Mouse (Mus musculus): ENCODE data around the gene Tnfrsf4. TPM values are rescaled to one million over a fixed set of nuclear protein-coding genes. Genes with fewer than 3 reads are reported as not detected.

Gene Tnfrsf4
- polyA plus RNA-seq, 1 experiment from 2014 or later: 0.50 TPM

DNA sequence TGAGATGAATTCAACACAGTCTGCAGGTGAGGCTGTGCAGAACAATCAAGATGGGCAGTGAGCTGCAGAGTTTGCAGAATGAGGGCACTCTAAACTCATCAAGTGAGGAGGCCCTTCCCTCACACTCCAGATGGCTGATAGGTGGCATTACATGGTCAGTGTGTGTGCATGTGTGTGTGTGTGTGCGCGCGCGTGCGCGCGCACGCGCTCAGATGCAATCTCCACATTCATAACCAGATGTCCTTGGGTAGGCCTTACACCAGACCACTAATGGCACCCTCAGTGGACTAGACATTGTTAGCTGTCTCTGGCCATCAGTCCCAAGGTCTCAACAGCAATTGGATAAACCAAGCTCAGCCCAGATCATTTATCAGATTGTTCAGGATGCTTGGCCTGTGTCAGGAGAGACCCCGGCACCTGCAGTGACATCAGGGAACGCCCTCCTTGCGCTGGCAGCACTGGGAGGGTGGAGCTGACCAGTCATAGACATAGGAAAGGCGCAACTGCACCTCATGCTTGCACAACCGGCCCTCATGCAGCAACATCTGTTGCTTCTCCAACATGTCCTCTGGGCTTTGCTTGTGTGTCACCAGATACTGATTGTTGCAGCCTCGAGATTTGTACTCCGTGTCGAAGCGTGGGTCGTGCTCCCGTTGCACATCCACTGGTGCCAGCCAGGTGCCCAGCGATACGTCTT, 22.3 kb upstream of the Tnfrsf4 start:
- Histone ChIP-seq H3K27me3 (replicated peaks; ENCODE audit: control insufficient read depth, insufficient read depth, low read length) (no peaks in the 10 kb centered on the region), H3K27ac (ENCODE audit: low read depth) (peak overlapping the region; percentile 96; the same call in 1 of the 2 replicates), H3K4me3 (ENCODE audit: low read depth, low read length) (peak overlapping the region; percentile 91), H3K9ac (ENCODE audit: low read length) (peak overlapping the region; percentile 77), H3K4me2 (ENCODE audit: low read length) (peak overlapping the region; percentile 86), H3K9me3 (ENCODE audit: control insufficient read depth, low read length) (no peaks in the 10 kb centered on the region), H3K4me1 (replicated peaks; ENCODE audit: control insufficient read depth, insufficient read depth, low read length) (peaks cover 24% of the 10 kb centered on the region), H3K36me3 (ENCODE audit: control insufficient read depth, insufficient read depth, low read length) (peaks cover 10% of the 10 kb centered on the region)
- ATAC-seq (replicated peaks; ENCODE audit: low FRiP score, low TSS enrichment, low read depth) (0 out of 2 replicates have a peak, but pooled peaks have one; percentile 0), DNase-seq (ENCODE audit: low spot score) (no peak)
- WGBS: 87% methylated on average over 22 of the region's 22 CpGs

DNA sequence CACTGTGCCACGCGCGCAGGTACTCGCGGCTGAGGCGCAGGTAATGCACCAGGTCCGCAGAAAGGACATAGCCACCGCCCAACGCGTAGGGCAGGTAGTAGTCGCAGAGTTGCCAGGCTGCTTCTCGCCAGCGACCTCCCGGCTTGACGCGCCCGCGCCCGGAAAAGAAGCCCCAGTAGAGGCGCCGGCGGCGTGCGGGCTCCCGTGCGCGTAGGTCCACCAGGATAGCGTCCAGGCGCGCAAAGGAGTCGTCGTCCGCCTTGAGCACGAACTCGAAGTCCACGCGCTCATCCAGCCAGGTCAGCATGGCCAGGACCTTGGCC, 21.8 kb upstream of the Tnfrsf4 start:
- peak; percentile 10 for ATAC-seq (replicated peaks; ENCODE audit: low FRiP score, low TSS enrichment, low read depth)
- Histone ChIP-seq H3K4me1 (replicated peaks; ENCODE audit: control insufficient read depth, insufficient read depth, low read length) (peaks cover 24% of the 10 kb centered on the region), H3K4me2 (ENCODE audit: low read length) (peak overlapping the region; percentile 86), H3K9ac (ENCODE audit: low read length) (peak overlapping the region; percentile 77), H3K4me3 (ENCODE audit: low read depth, low read length) (peak overlapping the region; percentile 91), H3K36me3 (ENCODE audit: control insufficient read depth, insufficient read depth, low read length) (peaks cover 15% of the 10 kb centered on the region), H3K9me3 (ENCODE audit: control insufficient read depth, low read length) (no peaks in the 10 kb centered on the region), H3K27me3 (replicated peaks; ENCODE audit: control insufficient read depth, insufficient read depth, low read length) (no peaks in the 10 kb centered on the region), H3K27ac (ENCODE audit: low read depth) (peak overlapping the region; percentile 96)
- no peak for DNase-seq (ENCODE audit: low spot score)
- 29% methylated on average over 37 of the region's 37 CpGs for WGBS

DNA sequence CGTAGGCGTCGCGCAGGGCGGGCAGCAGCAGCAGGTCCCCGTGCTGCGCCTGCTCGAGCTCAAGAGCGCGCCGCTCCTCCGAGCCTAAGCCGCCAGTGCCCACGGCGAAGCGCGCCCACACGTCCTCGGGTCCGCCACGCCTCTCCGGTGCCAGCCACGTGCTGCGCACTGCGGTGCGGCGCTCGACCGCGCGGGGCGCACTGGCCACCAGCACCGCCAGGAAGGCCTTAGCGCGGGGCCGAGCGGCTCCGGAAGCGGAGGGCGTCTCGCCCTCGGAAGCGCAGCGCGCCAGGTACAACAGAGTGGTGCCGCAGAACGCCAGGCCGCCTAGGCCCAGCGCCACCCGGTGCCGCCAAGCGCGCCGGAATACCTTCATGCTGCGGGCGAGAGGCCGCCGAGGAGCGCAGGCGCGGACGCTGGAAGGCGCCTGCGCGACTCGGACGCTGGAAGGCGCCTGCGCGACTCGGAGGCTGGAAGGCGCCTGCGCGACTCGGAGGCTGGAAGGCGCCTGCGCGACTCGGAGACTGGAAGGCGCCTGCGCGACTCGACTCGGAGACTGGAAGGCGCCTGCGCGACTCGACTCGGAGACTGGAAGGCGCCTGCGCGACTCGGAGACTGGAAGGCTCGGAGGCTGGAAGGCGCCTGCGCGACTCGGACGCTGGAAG, 21.3 kb upstream of the Tnfrsf4 start, which contains the start of the genes B3galt6 and Sdf4:
Gene B3galt6 (minus strand): TSS at position 409 of the 665 bp plus-strand sequence.
Gene Sdf4 (plus strand): TSS at position 632 of the 665 bp plus-strand sequence.
- peak; percentile 85 for ATAC-seq (replicated peaks; ENCODE audit: low FRiP score, low TSS enrichment, low read depth)
- Histone ChIP-seq H3K4me2 (ENCODE audit: low read length) (peak within 1 kb of the TSS; percentile 86), H3K4me1 (replicated peaks; ENCODE audit: control insufficient read depth, insufficient read depth, low read length) (peaks cover 24% of the 10 kb centered on the region), H3K36me3 (ENCODE audit: control insufficient read depth, insufficient read depth, low read length) (peaks cover 17% of the 10 kb centered on the region), H3K4me3 (ENCODE audit: low read depth, low read length) (peak within 1 kb of the TSS; percentile 91), H3K9ac (ENCODE audit: low read length) (peak within 1 kb of the TSS; percentile 86), H3K27me3 (replicated peaks; ENCODE audit: control insufficient read depth, insufficient read depth, low read length) (no peaks in the 10 kb centered on the region), H3K27ac (ENCODE audit: low read depth) (peak within 1 kb of the TSS; percentile 96), H3K9me3 (ENCODE audit: control insufficient read depth, low read length) (no peaks in the 10 kb centered on the region)
- WGBS: under 1% methylated on average over 99 of the region's 99 CpGs
- peak; percentile 92 for DNase-seq (ENCODE audit: low spot score)

DNA sequence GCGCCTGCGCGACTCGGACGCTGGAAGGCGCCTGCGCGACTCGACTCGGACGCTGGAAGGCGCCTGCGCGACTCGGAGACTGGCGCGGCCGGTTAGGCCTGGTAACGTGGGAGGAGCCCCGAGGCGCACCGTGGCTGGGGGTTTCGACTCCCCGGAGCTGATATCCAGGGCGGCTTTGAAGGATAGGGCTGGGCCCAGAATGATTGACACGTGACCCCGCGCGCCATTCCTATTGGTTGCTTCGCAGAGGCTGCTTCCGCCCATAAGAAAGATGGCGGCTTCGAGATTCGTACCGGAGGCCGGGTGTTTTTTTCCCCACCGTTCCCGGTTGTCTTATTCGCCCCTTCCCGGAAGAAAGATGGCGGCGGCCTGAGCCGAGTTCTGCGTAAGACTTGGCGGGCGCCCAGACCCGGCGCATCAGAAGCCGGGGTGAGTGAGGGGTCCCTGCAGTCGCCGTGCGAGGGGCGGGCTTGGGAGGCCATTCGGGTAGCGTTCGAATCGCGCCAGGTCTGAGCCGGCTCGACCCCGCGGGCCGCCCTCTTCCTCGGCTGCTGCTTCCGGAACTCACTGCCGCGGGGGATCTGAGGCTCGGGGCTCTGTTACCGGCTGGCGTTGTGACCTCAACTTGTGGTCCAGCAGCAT, 20.6 kb upstream of the Tnfrsf4 start:
- peak overlapping the region; percentile 79 for H3K4me2 ChIP-seq (ENCODE audit: low read length)
- ATAC-seq (replicated peaks; ENCODE audit: low FRiP score, low TSS enrichment, low read depth) (peak; percentile 87), DNase-seq (ENCODE audit: low spot score) (peak; percentile 100)
- H3K9me3 ChIP-seq (ENCODE audit: control insufficient read depth, low read length): no peaks in the 10 kb centered on the region
- H3K27me3 ChIP-seq (replicated peaks; ENCODE audit: control insufficient read depth, insufficient read depth, low read length): no peaks in the 10 kb centered on the region
- peak overlapping the region; percentile 86 for H3K9ac ChIP-seq (ENCODE audit: low read length)
- peaks cover 24% of the 10 kb centered on the region for H3K36me3 ChIP-seq (ENCODE audit: control insufficient read depth, insufficient read depth, low read length)
- H3K4me1 ChIP-seq (replicated peaks; ENCODE audit: control insufficient read depth, insufficient read depth, low read length): peaks cover 24% of the 10 kb centered on the region
- peak overlapping the region; percentile 85 for H3K27ac ChIP-seq (ENCODE audit: low read depth)
- WGBS: under 1% methylated on average over 70 of the region's 70 CpGs
- H3K4me3 ChIP-seq (ENCODE audit: low read depth, low read length): peak overlapping the region; percentile 91

DNA sequence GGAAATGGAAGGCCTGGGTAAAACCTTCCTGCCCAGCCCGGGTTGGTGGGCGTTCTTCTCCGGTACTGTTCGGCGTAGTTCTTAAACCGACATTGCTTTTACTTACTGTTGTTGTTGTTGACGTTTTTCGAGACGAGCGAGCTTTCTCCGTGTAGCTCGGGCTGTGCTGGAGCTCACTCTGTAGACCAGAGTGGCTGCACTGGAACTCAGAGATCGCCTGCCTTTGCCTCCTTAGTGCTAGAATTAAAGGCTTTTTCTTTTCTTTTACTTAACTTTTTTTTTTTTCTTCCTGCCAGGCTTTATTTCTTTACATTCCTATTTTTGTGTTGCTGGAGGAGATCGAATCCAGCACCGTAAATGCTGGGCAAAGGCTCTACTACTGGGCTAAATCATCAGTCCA, 20.0 kb upstream of the Tnfrsf4 start:
- Histone ChIP-seq H3K27ac (ENCODE audit: low read depth) (peak overlapping the region; percentile 85), H3K36me3 (ENCODE audit: control insufficient read depth, insufficient read depth, low read length) (peaks cover 28% of the 10 kb centered on the region), H3K9ac (ENCODE audit: low read length) (peak overlapping the region; percentile 86), H3K4me2 (ENCODE audit: low read length) (peak overlapping the region; percentile 79), H3K4me3 (ENCODE audit: low read depth, low read length) (peak overlapping the region; percentile 91), H3K9me3 (ENCODE audit: control insufficient read depth, low read length) (no peaks in the 10 kb centered on the region), H3K27me3 (replicated peaks; ENCODE audit: control insufficient read depth, insufficient read depth, low read length) (no peaks in the 10 kb centered on the region), H3K4me1 (replicated peaks; ENCODE audit: control insufficient read depth, insufficient read depth, low read length) (peaks cover 24% of the 10 kb centered on the region)
- DNase-seq (ENCODE audit: low spot score): no peak
- no peak; the same call in 1 of the 2 replicates for ATAC-seq (replicated peaks; ENCODE audit: low FRiP score, low TSS enrichment, low read depth)
- 4% methylated on average over 15 of the region's 15 CpGs for WGBS

DNA sequence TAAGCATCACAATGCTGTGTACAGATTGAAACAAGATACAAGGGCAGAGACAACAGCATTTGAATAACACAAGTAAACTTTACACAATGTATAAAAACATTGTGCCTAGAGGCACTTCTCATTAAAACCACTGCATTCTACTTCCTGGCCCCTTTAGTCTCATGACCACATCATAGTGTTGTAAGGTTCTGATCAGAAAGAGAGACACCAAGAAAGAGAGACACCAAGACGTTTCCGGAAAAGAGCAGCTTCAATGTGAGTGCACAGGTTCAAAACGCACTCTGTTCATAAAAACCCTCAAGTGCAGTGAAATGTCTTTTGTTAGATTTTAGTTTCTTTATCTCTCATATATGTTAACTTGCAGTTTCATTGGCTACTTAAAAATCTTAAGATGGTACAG, 9.5 kb upstream of the Tnfrsf4 start:
- no peak for ATAC-seq (replicated peaks; ENCODE audit: low FRiP score, low TSS enrichment, low read depth)
- H3K36me3 ChIP-seq (ENCODE audit: control insufficient read depth, insufficient read depth, low read length): peaks cover 95% of the 10 kb centered on the region

DNA sequence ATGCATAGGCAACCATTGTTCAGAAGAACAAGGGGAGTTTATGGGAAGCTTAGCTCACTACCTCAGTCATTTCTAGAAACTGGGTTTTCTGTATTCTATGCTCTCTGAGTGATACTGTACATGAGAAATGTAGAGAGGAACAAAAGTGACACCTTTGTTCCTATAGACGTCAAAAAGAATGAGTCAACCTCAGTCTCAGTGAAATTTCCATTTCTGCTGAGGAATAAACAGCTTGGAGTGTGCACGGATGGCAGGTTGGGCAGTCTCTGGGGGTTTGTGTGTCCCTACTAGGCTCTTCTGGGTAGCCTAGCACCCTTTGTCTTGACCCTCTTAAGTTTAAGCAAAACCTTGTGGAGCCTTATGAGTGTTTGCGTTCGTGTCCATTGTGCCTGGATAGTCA, 5.3 kb upstream of the Tnfrsf4 start:
- H3K36me3 ChIP-seq (ENCODE audit: control insufficient read depth, insufficient read depth, low read length): peaks cover 97% of the 10 kb centered on the region
- no peaks in the 10 kb centered on the region for H3K9me3 ChIP-seq (ENCODE audit: control insufficient read depth, low read length)
- ATAC-seq (replicated peaks; ENCODE audit: low FRiP score, low TSS enrichment, low read depth) (no peak), DNase-seq (ENCODE audit: low spot score) (no peak)
- H3K9ac ChIP-seq (ENCODE audit: low read length): no peak overlapping the region
- H3K4me3 ChIP-seq (ENCODE audit: low read depth, low read length): no peak overlapping the region
- H3K27ac ChIP-seq (ENCODE audit: low read depth): no peak overlapping the region
- H3K27me3 ChIP-seq (replicated peaks; ENCODE audit: control insufficient read depth, insufficient read depth, low read length): no peaks in the 10 kb centered on the region
- WGBS: 93% methylated on average over 4 of the region's 4 CpGs
- H3K4me2 ChIP-seq (ENCODE audit: low read length): no peak overlapping the region
- H3K4me1 ChIP-seq (replicated peaks; ENCODE audit: control insufficient read depth, insufficient read depth, low read length): no peaks in the 10 kb centered on the region

More for the DNA sequence above, 9.5 kb upstream of the Tnfrsf4 start:
- Histone ChIP-seq H3K9ac (ENCODE audit: low read length) (no peak overlapping the region), H3K27me3 (replicated peaks; ENCODE audit: control insufficient read depth, insufficient read depth, low read length) (no peaks in the 10 kb centered on the region), H3K4me1 (replicated peaks; ENCODE audit: control insufficient read depth, insufficient read depth, low read length) (no peaks in the 10 kb centered on the region), H3K4me3 (ENCODE audit: low read depth, low read length) (no peak overlapping the region), H3K4me2 (ENCODE audit: low read length) (no peak overlapping the region), H3K27ac (ENCODE audit: low read depth) (no peak overlapping the region), H3K9me3 (ENCODE audit: control insufficient read depth, low read length) (no peaks in the 10 kb centered on the region)
- no peak for DNase-seq (ENCODE audit: low spot score)
- WGBS: 96% methylated on average over 3 of the region's 3 CpGs

DNA sequence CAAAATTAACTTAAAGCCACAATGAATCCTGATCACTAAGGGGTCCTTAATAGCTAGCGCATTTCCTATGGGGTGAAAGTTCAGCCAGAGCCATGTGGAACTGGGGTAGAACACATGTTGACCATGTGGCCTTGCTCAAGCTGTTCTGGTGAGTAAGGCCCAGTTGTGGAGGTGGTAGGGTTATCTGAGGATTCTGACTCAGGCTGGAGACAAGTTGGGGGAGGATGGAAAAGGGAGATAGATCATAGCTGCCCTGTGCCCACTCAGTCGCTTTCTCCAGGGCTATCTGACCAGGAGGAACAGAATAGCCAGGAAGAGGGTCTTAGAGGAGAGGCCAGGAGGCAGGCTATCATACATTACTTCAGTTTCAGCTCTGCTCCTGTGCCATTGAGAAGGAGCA, 793 bp downstream of the Tnfrsf4 start:
- ATAC-seq (replicated peaks; ENCODE audit: low FRiP score, low TSS enrichment, low read depth) (no peak), DNase-seq (ENCODE audit: low spot score) (no peak)
- no peak overlapping the region for H3K4me2 ChIP-seq (ENCODE audit: low read length)
- no peaks in the 10 kb centered on the region for H3K9me3 ChIP-seq (ENCODE audit: control insufficient read depth, low read length)
- peaks cover 48% of the 10 kb centered on the region for H3K36me3 ChIP-seq (ENCODE audit: control insufficient read depth, insufficient read depth, low read length)
- H3K4me1 ChIP-seq (replicated peaks; ENCODE audit: control insufficient read depth, insufficient read depth, low read length): no peaks in the 10 kb centered on the region
- 91% methylated on average over 2 of the region's 2 CpGs for WGBS
- H3K27me3 ChIP-seq (replicated peaks; ENCODE audit: control insufficient read depth, insufficient read depth, low read length): no peaks in the 10 kb centered on the region
- no peak overlapping the region for H3K4me3 ChIP-seq (ENCODE audit: low read depth, low read length)
- no peak overlapping the region for H3K27ac ChIP-seq (ENCODE audit: low read depth)
- H3K9ac ChIP-seq (ENCODE audit: low read length): no peak overlapping the region
